Mouse (Mus musculus) liver, adult 2 months (tissue): ENCODE data around the gene Srsf5.

ENCODE experiments used
- CTCF ChIP-seq: fragments of 200-500 bp; IDR thresholded peaks from 2 replicates; pipeline ENCODE4 v1.5.1; 2011; ENCODE audit warnings: low read depth, low read length, control low read depth
- POLR2A ChIP-seq: fragments of 200-500 bp; IDR thresholded peaks from 2 replicates; pipeline ENCODE4 v1.6.1; 2011; ENCODE audit warnings: low read length, control low read depth; ENCODE audit not compliant: insufficient read depth; ENCODE audit errors: extremely low read depth

GRCm38 (mm10) chr12:80917764-80918163 is 27.5 kb upstream of the Srsf5 start:
- TF ChIP-seq POLR2A, result no peak
- TF ChIP-seq CTCF, result peak; percentile 85
